Comparison of ENCODE assay signal across 8 mouse cellular contexts in genomic region chr6:113099640-113100289, GRCm38 (mm10). TPM values are rescaled to one million over a fixed set of nuclear protein-coding genes. Genes with fewer than 3 reads are reported as not detected.
A peak's percentile ranks its signal among the peaks of the same experiment; 100 is the strongest.
DNase-seq lines count a peak whose midpoint lies in the region; ATAC-seq lines count a peak whose summit lies in the region.

No protein-coding gene starts in this region.

- H3K4me3 ChIP-seq in heart, embryonic 16.5 days (ENCODE audit: low read length): no peak overlapping the region
- H3K4me3 ChIP-seq in liver, embryonic 13.5 days (replicated peaks): no peak overlapping the region
- H3K4me3 ChIP-seq in neural tube, embryonic 13.5 days: no peak overlapping the region

- H3K4me1 ChIP-seq in heart, embryonic 16.5 days (ENCODE audit: control insufficient read depth, insufficient read depth, low read length): peaks cover 22% of the 10 kb centered on the region
- H3K4me1 ChIP-seq in liver, embryonic 13.5 days (replicated peaks): peaks cover 42% of the 10 kb centered on the region
- peaks cover 15% of the 10 kb centered on the region for H3K4me1 ChIP-seq in neural tube, embryonic 13.5 days (replicated peaks)

- no peaks in the 10 kb centered on the region for H3K27me3 ChIP-seq in heart, embryonic 16.5 days (ENCODE audit: control insufficient read depth, insufficient read depth, low read length)
- no peaks in the 10 kb centered on the region for H3K27me3 ChIP-seq in liver, embryonic 13.5 days
- H3K27me3 ChIP-seq in neural tube, embryonic 13.5 days: no peaks in the 10 kb centered on the region

- peak; percentile 95 for DNase-seq in 416B (ENCODE audit: low read depth)
- peak; percentile 93 for DNase-seq in adrenal gland, adult 8-10 months
- peak; percentile 94 for DNase-seq in fibroblast of lung, adult 2 months (ENCODE audit: low read depth)
- peak; percentile 94 for DNase-seq in kidney, postnatal 14 days
- no peak for DNase-seq in liver, embryonic 13.5 days
- DNase-seq in urinary bladder, postnatal 25 days (ENCODE audit: low spot score): peak; percentile 79

- peak overlapping the region; percentile 29; the same call in 1 of the 2 replicates for H3K9ac ChIP-seq in heart, embryonic 16.5 days (ENCODE audit: low read length)
- 0 out of 2 replicates have a peak overlapping the region, but pooled peaks have one; percentile 3 for H3K9ac ChIP-seq in liver, embryonic 13.5 days
- H3K9ac ChIP-seq in neural tube, embryonic 13.5 days: peak overlapping the region; percentile 32; the same call in 1 of the 2 replicates

- H3K4me2 ChIP-seq in heart, embryonic 16.5 days (ENCODE audit: low read depth, low read length): peak overlapping the region; percentile 42
- H3K4me2 ChIP-seq in liver, embryonic 13.5 days: peak overlapping the region; percentile 21; the same call in 1 of the 2 replicates
- no peak overlapping the region for H3K4me2 ChIP-seq in neural tube, embryonic 13.5 days

- peak; percentile 76 for ATAC-seq in heart, embryonic 16.5 days (replicated peaks; ENCODE audit: extremely low read depth, insufficient read depth, low FRiP score)
- ATAC-seq in liver, embryonic 13.5 days (ENCODE audit: low read depth): peak; percentile 61
- peak; percentile 85 for ATAC-seq in neural tube, embryonic 13.5 days (ENCODE audit: low read depth)

- H3K9me3 ChIP-seq in heart, embryonic 16.5 days (replicated peaks; ENCODE audit: control insufficient read depth, low read length): no peaks in the 10 kb centered on the region
- no peaks in the 10 kb centered on the region for H3K9me3 ChIP-seq in liver, embryonic 13.5 days (replicated peaks)
- H3K9me3 ChIP-seq in neural tube, embryonic 13.5 days: no peaks in the 10 kb centered on the region

- WGBS in heart, embryonic 16.5 days: 16% methylated on average over 5 of the region's 5 CpGs
- WGBS in liver, embryonic 13.5 days (ENCODE audit: insufficient replicate concordance): 32% methylated on average over 5 of the region's 5 CpGs
- WGBS in neural tube, embryonic 13.5 days: 40% methylated on average over 5 of the region's 5 CpGs

- peak overlapping the region; percentile 80 for H3K27ac ChIP-seq in heart, embryonic 16.5 days (ENCODE audit: low read length)
- H3K27ac ChIP-seq in liver, embryonic 13.5 days: peak overlapping the region; percentile 63
- peak overlapping the region; percentile 80 for H3K27ac ChIP-seq in neural tube, embryonic 13.5 days (replicated peaks)

- H3K36me3 ChIP-seq in heart, embryonic 16.5 days (ENCODE audit: control insufficient read depth, insufficient read depth): no peaks in the 10 kb centered on the region
- H3K36me3 ChIP-seq in liver, embryonic 13.5 days: peaks cover 2% of the 10 kb centered on the region
- peaks cover under 1% of the 10 kb centered on the region; the same call in 1 of the 2 replicates for H3K36me3 ChIP-seq in neural tube, embryonic 13.5 days

RNA-seq across cellular contexts. Expression of gene Setd5, which starts 22.6 kb away (rescaled TPM):
- 100 to 1,000 TPM in 2 of 4 experiments, 10 to 100 TPM in 2; 88.7 to 146 (median 108) TPM for total RNA-seq in adrenal gland, adult 8-10 months (2022)
- 46.4 and 50.8 TPM in 2 replicates for polyA plus RNA-seq in heart, embryonic 16.5 days (2015; fragmentation: Nextera tagmentation; extraction: Ambion mirVana)
- polyA plus RNA-seq in liver, embryonic 13.5 days (2015; fragmentation: Nextera tagmentation; extraction: Ambion mirVana): 19.8 and 21.3 TPM in 2 replicates
- polyA plus RNA-seq in neural tube, embryonic 13.5 days (2015; fragmentation: Nextera tagmentation; extraction: Ambion mirVana): 50.3 and 54.0 TPM in 2 replicates

RNA-seq across cellular contexts. Expression of gene Thumpd3, which starts 53.7 kb away (rescaled TPM):
- 10 to 100 TPM; 35.4 to 46.8 (median 41.3) TPM for total RNA-seq in adrenal gland, adult 8-10 months (2022)
- polyA plus RNA-seq in heart, embryonic 16.5 days (2015; fragmentation: Nextera tagmentation; extraction: Ambion mirVana): 38.3 and 43.4 TPM in 2 replicates
- polyA plus RNA-seq in liver, embryonic 13.5 days (2015; fragmentation: Nextera tagmentation; extraction: Ambion mirVana): 43.8 and 49.0 TPM in 2 replicates
- polyA plus RNA-seq in neural tube, embryonic 13.5 days (2015; fragmentation: Nextera tagmentation; extraction: Ambion mirVana): 58.8 and 64.5 TPM in 2 replicates
